Mouse (Mus musculus) lung, postnatal 14 days (tissue): ENCODE results near the gene Nol9.
"Not testable (repeated sequence)": the region's sequence is repeated elsewhere in the genome, so short reads cannot be mapped to it uniquely, and the experiment has no call there.

ENCODE experiments used
- DNase-seq: peaks from one replicate; pipeline ENCODE4 v3.0.0; 2021

The Nol9 gene

GRCm38 (mm10) chr4:152011171-152011760 is 27.9 kb upstream of the Nol9 start:
- no peak for DNase-seq

- DNase-seq = no peak
Measured at GRCm38 (mm10) chr4:152012109-152012508, 27.0 kb upstream of the Nol9 start.

- DNase-seq = no peak
Measured at GRCm38 (mm10) chr4:152013036-152013813, 25.9 kb upstream of the Nol9 start.

GRCm38 (mm10) chr4:152019073-152019472 is 20.0 kb upstream of the Nol9 start:
- no peak for DNase-seq

GRCm38 (mm10) chr4:152020024-152020423 is 19.1 kb upstream of the Nol9 start:
- DNase-seq = no peak

- no peak for DNase-seq
Measured at GRCm38 (mm10) chr4:152021568-152022097, 17.5 kb upstream of the Nol9 start.

- DNase-seq = no peak
Measured at GRCm38 (mm10) chr4:152022506-152022905, 16.6 kb upstream of the Nol9 start.

GRCm38 (mm10) chr4:152024525-152024924 is 14.6 kb upstream of the Nol9 start:
- DNase-seq = no peak

GRCm38 (mm10) chr4:152026751-152027508 is 12.2 kb upstream of the Nol9 start:
- DNase-seq = peak; percentile 40

- DNase-seq = peak; percentile 97
Measured at GRCm38 (mm10) chr4:152027524-152027923, 11.6 kb upstream of the Nol9 start, which contains the start of gene Zbtb48. Zbtb48 (minus strand) TSS chr4:152027671.

GRCm38 (mm10) chr4:152028456-152028855 is 10.7 kb upstream of the Nol9 start:
- DNase-seq = no peak

GRCm38 (mm10) chr4:152029087-152029486 is 10.0 kb upstream of the Nol9 start:
- DNase-seq = no peak

GRCm38 (mm10) chr4:152029997-152030396 is 9.1 kb upstream of the Nol9 start:
- no peak for DNase-seq

GRCm38 (mm10) chr4:152032922-152033321 is 6.2 kb upstream of the Nol9 start:
- no peak for DNase-seq

- DNase-seq = not testable (repeated sequence)
Measured at GRCm38 (mm10) chr4:152036464-152036863, 2.7 kb upstream of the Nol9 start.

GRCm38 (mm10) chr4:152038225-152038984 is 716 bp upstream of the Nol9 start, which contains the start of gene Tas1r1:
Tas1r1 (minus strand) TSS chr4:152038568.
- DNase-seq = no peak

GRCm38 (mm10) chr4:152039831-152040310 is 750 bp downstream of the Nol9 start:
- no peak for DNase-seq

GRCm38 (mm10) chr4:152041924-152042641 is 3.0 kb downstream of the Nol9 start:
- no peak for DNase-seq

- no peak for DNase-seq
Measured at GRCm38 (mm10) chr4:152043171-152043570, 4.0 kb downstream of the Nol9 start.

GRCm38 (mm10) chr4:152044609-152045008 is 5.5 kb downstream of the Nol9 start:
- no peak for DNase-seq

- no peak for DNase-seq
Measured at GRCm38 (mm10) chr4:152062390-152063110, 23.4 kb downstream of the Nol9 start.
